Mouse (Mus musculus): ENCODE data around the gene Bcas1.

DNA sequence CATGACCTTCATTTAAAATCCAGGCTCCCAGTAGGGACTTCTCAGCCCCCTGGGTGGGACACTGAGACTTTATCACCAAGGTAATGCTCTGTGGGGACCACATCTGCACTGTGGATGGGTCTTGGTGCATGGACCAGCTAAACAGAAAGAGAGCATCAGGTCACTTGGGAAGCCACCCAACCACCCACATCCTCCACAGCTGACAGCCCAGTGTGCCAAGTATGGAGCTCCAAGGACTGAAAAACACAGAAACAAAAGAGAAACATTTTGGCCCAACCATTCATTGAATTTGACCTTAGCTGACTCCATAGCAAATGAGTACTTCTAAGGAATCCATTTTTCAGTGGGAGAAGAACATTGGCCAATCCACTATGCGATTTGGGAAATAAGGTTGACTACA lies 42.1 kb downstream of the Bcas1 start:
- no peak for TF ChIP-seq POLR2A (IDR thresholded peaks at IDR 0.05; ENCODE audit: low read depth, low read length)
- TF ChIP-seq CTCF (IDR thresholded peaks at IDR 0.05; ENCODE audit: borderline replicate concordance, insufficient read depth, low read length) = no peak
